Mouse (Mus musculus): ENCODE data around the gene Cytip.

Cytip gene

GRCm38 (mm10) chr2:58107046-58107445 is 88.3 kb downstream of the Cytip start:
- DNase-seq (ENCODE audit: low spot score), result no peak

GRCm38 (mm10) chr2:58094818-58095217 is 100.5 kb downstream of the Cytip start:
- peak; percentile 1 for DNase-seq (ENCODE audit: low spot score)

GRCm38 (mm10) chr2:58086420-58086819 is 108.9 kb downstream of the Cytip start:
- no peak for DNase-seq (ENCODE audit: low spot score)

- DNase-seq (ENCODE audit: low spot score), result no peak
These were observed 115.5 kb downstream of the Cytip start for GRCm38 (mm10) chr2:58079849-58080248.
